Mouse (Mus musculus) limb, embryonic 11.5 days (tissue): Measurements from ENCODE around the gene 1700034J05Rik. TPM values are rescaled to one million over a fixed set of nuclear protein-coding genes. Genes with fewer than 3 reads are reported as not detected.

ENCODE experiments used
- ATAC-seq: fragments of 200-750 bp; cut with Nextera tagmentation; 2 replicates; pipeline ENCODE4 v1.8.0; 2017; ENCODE audit warnings: low read depth; ENCODE audit not compliant: insufficient number of reproducible peaks, low FRiP score, low TSS enrichment
- DNase-seq: peaks from one replicate; pipeline ENCODE4 v3.0.0-alpha.2; 2015; ENCODE audit warnings: low spot score
- H3K27ac ChIP-seq: fragments of 300-500 bp; sonication (generic); replicated peaks from 2 replicates; pipeline ENCODE4 v1.5.1; 2014; ENCODE audit warnings: low read depth, mild to moderate bottlenecking, low read length
- H3K27me3 ChIP-seq: fragments of 300-500 bp; sonication (generic); 2 replicates; pipeline ENCODE4 v1.6.1; 2014; ENCODE audit warnings: mild to moderate bottlenecking, low read length, mixed read lengths; ENCODE audit not compliant: control insufficient read depth, insufficient read depth
- H3K36me3 ChIP-seq: fragments of 300-500 bp; sonication (generic); 2 replicates; pipeline ENCODE4 v1.6.1; 2014; ENCODE audit warnings: mild to moderate bottlenecking, low read length, moderate library complexity, mixed read lengths; ENCODE audit not compliant: control insufficient read depth, insufficient read depth
- H3K4me1 ChIP-seq: fragments of 300-500 bp; sonication (generic); 2 replicates; pipeline ENCODE4 v1.6.1; 2014; ENCODE audit warnings: low read length, mixed read lengths; ENCODE audit not compliant: control insufficient read depth, insufficient read depth
- H3K4me2 ChIP-seq: fragments of 300-500 bp; sonication (generic); 2 replicates; pipeline ENCODE4 v1.6.1; 2014; ENCODE audit warnings: low read depth, mild to moderate bottlenecking, moderate library complexity; ENCODE audit not compliant: severe bottlenecking
- H3K4me3 ChIP-seq: fragments of 300-500 bp; sonication (generic); 2 replicates; pipeline ENCODE4 v1.5.1; 2014; ENCODE audit warnings: low read depth, low read length
- H3K9ac ChIP-seq: fragments of 300-500 bp; sonication (generic); 2 replicates; pipeline ENCODE4 v1.6.1; 2014; ENCODE audit warnings: mild to moderate bottlenecking, low read length
- H3K9me3 ChIP-seq: fragments of 300-500 bp; sonication (generic); 2 replicates; pipeline ENCODE4 v1.6.1; 2016; ENCODE audit warnings: low read length; ENCODE audit not compliant: control insufficient read depth
- WGBS: fragments of 180-500 bp; shearing (Covaris S2); extraction: QIAGEN DNeasy Blood & Tissue Kit; methylation state at CpG from one replicate; pipeline ENCODE4 v1.1.7; 2014; 5-methylcytosine and 5-hydroxymethylcytosine counted together
- polyA plus RNA-seq: library from polyadenylated mRNA; unstranded; fragments of >200 nt; fragmentation: Nextera tagmentation; extraction: Ambion mirVana; gene quantifications from 2 replicates; pipeline ENCODE4 v1.2.1, GENCODE M21; 2014

The 1700034J05Rik gene
- 0.14 TPM in 1 of 2 replicates, not detected in the other for polyA plus RNA-seq

DNA sequence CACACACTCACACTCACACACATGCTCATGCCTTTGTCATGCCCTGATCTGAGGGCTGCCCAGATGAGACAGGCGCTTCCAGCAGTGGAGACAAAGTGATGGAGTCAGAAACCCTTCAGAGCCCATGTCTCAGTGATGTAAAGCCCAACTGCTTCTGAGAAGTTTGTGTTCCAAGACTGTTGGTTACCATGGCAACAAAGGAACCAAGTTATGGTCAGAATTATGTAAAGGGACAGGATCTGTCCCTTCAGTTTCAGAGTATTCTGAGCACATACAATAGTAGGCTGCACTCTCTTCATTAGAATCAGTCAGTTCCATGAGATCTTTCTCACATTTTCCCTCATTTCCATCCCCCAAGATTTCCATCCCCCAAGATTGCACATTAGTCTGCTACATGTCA is at the start of gene 1700034J05Rik:
Gene 1700034J05Rik (minus strand): TSS at position 165 of the 400 bp plus-strand sequence.
- H3K4me2 ChIP-seq = no peak within 1 kb of the TSS
- no peak for ATAC-seq
- WGBS = 94% methylated on average over 1 of the region's 1 CpGs

GRCm38 (mm10) chr6:146999755-147000154 is 45.5 kb upstream of the 1700034J05Rik start:
- ATAC-seq (no peak), DNase-seq (no peak)
- H3K4me3 ChIP-seq = no peak overlapping the region
- no peaks in the 10 kb centered on the region; the same call in 1 of the 2 replicates for H3K36me3 ChIP-seq
- no peaks in the 10 kb centered on the region for H3K9me3 ChIP-seq
- no peaks in the 10 kb centered on the region for H3K27me3 ChIP-seq
- no peak overlapping the region for H3K9ac ChIP-seq
- H3K4me1 ChIP-seq = no peaks in the 10 kb centered on the region
- 63% methylated on average over 2 of the region's 2 CpGs for WGBS
- no peak overlapping the region for H3K27ac ChIP-seq
- no peak overlapping the region for H3K4me2 ChIP-seq

More for the DNA sequence above, at the start of gene 1700034J05Rik:
- Histone ChIP-seq H3K9ac (no peak within 1 kb of the TSS), H3K4me3 (no peak within 1 kb of the TSS), H3K36me3 (no peaks in the 10 kb centered on the region), H3K27me3 (no peaks in the 10 kb centered on the region), H3K9me3 (no peaks in the 10 kb centered on the region), H3K4me1 (no peaks in the 10 kb centered on the region; the same call in 1 of the 2 replicates), H3K27ac (no peak within 1 kb of the TSS)
- DNase-seq = no peak

DNA sequence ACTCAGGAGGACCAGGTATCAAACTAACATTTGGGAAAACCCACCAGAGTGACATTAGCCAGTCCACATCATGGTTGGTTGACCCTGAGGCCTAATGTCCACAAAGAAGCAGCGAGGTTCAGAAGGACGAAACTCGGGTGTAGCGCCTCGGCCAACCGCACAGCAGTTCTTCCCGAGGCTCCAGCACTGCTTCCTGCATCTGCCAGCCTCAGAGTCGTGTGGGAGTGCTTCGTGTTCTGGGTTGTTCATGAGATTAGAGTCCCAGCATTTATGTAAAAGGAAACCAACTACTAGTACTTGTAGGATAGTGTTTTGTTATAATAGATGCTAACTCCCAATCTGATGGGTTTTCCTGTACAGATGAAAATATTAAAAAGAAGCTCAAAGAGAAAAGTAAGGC is 45.1 kb upstream of the 1700034J05Rik start:
- no peak overlapping the region for H3K27ac ChIP-seq
- ATAC-seq = no peak
- 91% methylated on average over 9 of the region's 9 CpGs for WGBS
- no peak overlapping the region for H3K4me3 ChIP-seq
- H3K36me3 ChIP-seq = no peaks in the 10 kb centered on the region; the same call in 1 of the 2 replicates
- no peak overlapping the region for H3K9ac ChIP-seq
- no peak overlapping the region for H3K4me2 ChIP-seq
- H3K9me3 ChIP-seq = no peaks in the 10 kb centered on the region
- H3K27me3 ChIP-seq = no peaks in the 10 kb centered on the region
- DNase-seq = no peak
- H3K4me1 ChIP-seq = no peaks in the 10 kb centered on the region

- ATAC-seq (no peak), DNase-seq (no peak)
- WGBS = 90% methylated on average over 4 of the region's 4 CpGs
- no peaks in the 10 kb centered on the region for H3K4me1 ChIP-seq
- H3K4me2 ChIP-seq = no peak overlapping the region
- H3K27me3 ChIP-seq = no peaks in the 10 kb centered on the region
- no peak overlapping the region for H3K9ac ChIP-seq
- no peak overlapping the region for H3K4me3 ChIP-seq
- no peak overlapping the region for H3K27ac ChIP-seq
- no peaks in the 10 kb centered on the region; the same call in 1 of the 2 replicates for H3K36me3 ChIP-seq
- no peaks in the 10 kb centered on the region for H3K9me3 ChIP-seq
These were observed 44.5 kb upstream of the 1700034J05Rik start for GRCm38 (mm10) chr6:146998710-146999109.

DNA sequence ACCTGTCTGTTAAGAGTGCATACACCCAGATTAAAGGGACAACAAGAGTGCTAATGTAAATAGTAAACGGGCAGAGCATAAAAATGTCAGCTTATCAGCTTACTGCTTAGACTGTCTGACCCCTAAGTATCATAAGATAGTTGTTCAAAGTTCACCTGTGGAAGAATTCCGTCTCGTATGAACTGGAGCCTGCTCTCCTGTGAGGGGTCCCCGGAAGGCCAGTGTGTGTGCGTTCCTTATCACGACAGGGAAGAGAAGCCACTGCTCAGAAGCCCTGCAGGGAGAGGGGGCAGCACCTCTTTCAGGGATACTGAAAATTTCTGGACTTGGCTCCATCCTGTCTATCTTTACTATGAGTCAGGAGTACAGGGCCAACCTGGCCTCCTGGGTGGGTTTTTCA is 42.8 kb upstream of the 1700034J05Rik start:
- H3K4me3 ChIP-seq = no peak overlapping the region
- H3K36me3 ChIP-seq = no peaks in the 10 kb centered on the region; the same call in 1 of the 2 replicates
- H3K9ac ChIP-seq = no peak overlapping the region
- no peak overlapping the region for H3K4me2 ChIP-seq
- WGBS = 94% methylated on average over 6 of the region's 6 CpGs
- H3K27me3 ChIP-seq = no peaks in the 10 kb centered on the region
- DNase-seq (no peak), ATAC-seq (no peak)
- no peaks in the 10 kb centered on the region for H3K9me3 ChIP-seq
- H3K4me1 ChIP-seq = no peaks in the 10 kb centered on the region
- no peak overlapping the region for H3K27ac ChIP-seq

- no peak overlapping the region for H3K9ac ChIP-seq
- 90% methylated on average over 6 of the region's 6 CpGs for WGBS
- no peaks in the 10 kb centered on the region; the same call in 1 of the 2 replicates for H3K36me3 ChIP-seq
- no peaks in the 10 kb centered on the region for H3K27me3 ChIP-seq
- no peaks in the 10 kb centered on the region for H3K9me3 ChIP-seq
- no peak for ATAC-seq
- H3K4me3 ChIP-seq = no peak overlapping the region
- no peak overlapping the region for H3K27ac ChIP-seq
- no peaks in the 10 kb centered on the region for H3K4me1 ChIP-seq
- H3K4me2 ChIP-seq = no peak overlapping the region
- DNase-seq = no peak
These were observed 41.7 kb upstream of the 1700034J05Rik start for GRCm38 (mm10) chr6:146995878-146996277.

GRCm38 (mm10) chr6:146995391-146995790 is 41.2 kb upstream of the 1700034J05Rik start:
- WGBS = 95% methylated on average over 2 of the region's 2 CpGs
- no peak overlapping the region for H3K4me2 ChIP-seq
- H3K4me3 ChIP-seq = no peak overlapping the region
- no peak overlapping the region for H3K9ac ChIP-seq
- H3K36me3 ChIP-seq = no peaks in the 10 kb centered on the region; the same call in 1 of the 2 replicates
- H3K9me3 ChIP-seq = no peaks in the 10 kb centered on the region
- no peak overlapping the region for H3K27ac ChIP-seq
- ATAC-seq (no peak), DNase-seq (no peak)
- H3K27me3 ChIP-seq = no peaks in the 10 kb centered on the region
- no peaks in the 10 kb centered on the region for H3K4me1 ChIP-seq

GRCm38 (mm10) chr6:146994236-146994635 is 40.0 kb upstream of the 1700034J05Rik start:
- DNase-seq = peak; percentile 69
- Histone ChIP-seq H3K27ac (no peak overlapping the region), H3K4me1 (no peaks in the 10 kb centered on the region), H3K36me3 (no peaks in the 10 kb centered on the region; the same call in 1 of the 2 replicates), H3K4me3 (no peak overlapping the region), H3K27me3 (no peaks in the 10 kb centered on the region), H3K9ac (no peak overlapping the region), H3K9me3 (no peaks in the 10 kb centered on the region), H3K4me2 (no peak overlapping the region)
- no peak for ATAC-seq
- WGBS = 43% methylated on average over 5 of the region's 5 CpGs

GRCm38 (mm10) chr6:146984569-146984968 is 30.3 kb upstream of the 1700034J05Rik start:
- Histone ChIP-seq H3K9ac (no peak overlapping the region), H3K27me3 (no peaks in the 10 kb centered on the region), H3K4me3 (no peak overlapping the region), H3K4me2 (no peak overlapping the region), H3K4me1 (peaks cover 4% of the 10 kb centered on the region), H3K36me3 (no peaks in the 10 kb centered on the region), H3K27ac (no peak overlapping the region), H3K9me3 (no peaks in the 10 kb centered on the region)
- 66% methylated on average over 3 of the region's 3 CpGs for WGBS
- DNase-seq (no peak), ATAC-seq (0 out of 2 replicates have a peak, but pooled peaks have one; percentile 31)
